Mouse (Mus musculus) midbrain, embryonic 15.5 days (tissue): ENCODE data around the gene 4931417E11Rik. TPM values are rescaled to one million over a fixed set of nuclear protein-coding genes. Genes with fewer than 3 reads are reported as not detected.
A peak's percentile ranks its signal among the peaks of the same experiment; 100 is the strongest.

ENCODE experiments used
- ATAC-seq: fragments of 200-750 bp; cut with Nextera tagmentation; replicated peaks from 2 replicates; pipeline ENCODE4 v1.8.0; 2017; ENCODE audit warnings: moderate TSS enrichment
- H3K27ac ChIP-seq: fragments of 300-500 bp; sonication (generic); 2 replicates; pipeline ENCODE4 v1.5.1; 2015; ENCODE audit warnings: mild to moderate bottlenecking, inconsistent platforms
- H3K27me3 ChIP-seq: fragments of 300-500 bp; sonication (generic); replicated peaks from 2 replicates; pipeline ENCODE4 v1.6.1; 2015; ENCODE audit warnings: inconsistent platforms
- H3K36me3 ChIP-seq: fragments of 300-500 bp; sonication (generic); replicated peaks from 2 replicates; pipeline ENCODE4 v1.6.1; 2015; ENCODE audit warnings: inconsistent platforms
- H3K4me1 ChIP-seq: fragments of 300-500 bp; sonication (generic); 2 replicates; pipeline ENCODE4 v1.6.1; 2015; ENCODE audit warnings: inconsistent platforms
- H3K4me2 ChIP-seq: fragments of 300-500 bp; sonication (generic); 2 replicates; pipeline ENCODE4 v1.6.1; 2015; ENCODE audit warnings: inconsistent platforms, mild to moderate bottlenecking, moderate library complexity
- H3K4me3 ChIP-seq: fragments of 300-500 bp; sonication (generic); 2 replicates; pipeline ENCODE4 v1.5.1; 2015; ENCODE audit warnings: mild to moderate bottlenecking, inconsistent platforms
- H3K9ac ChIP-seq: fragments of 300-500 bp; sonication (generic); 2 replicates; pipeline ENCODE4 v1.6.1; 2015; ENCODE audit warnings: mild to moderate bottlenecking, inconsistent platforms
- H3K9me3 ChIP-seq: fragments of 300-500 bp; sonication (generic); 2 replicates; pipeline ENCODE4 v1.6.1; 2016; ENCODE audit warnings: inconsistent platforms
- WGBS: fragments of 180-500 bp; shearing (Covaris S2); methylation state at CpG from one replicate; pipeline ENCODE4 v1.1.7; 2015; ENCODE audit warnings: mixed read lengths; 5-methylcytosine and 5-hydroxymethylcytosine counted together
- polyA plus RNA-seq: library from polyadenylated mRNA; unstranded; fragments of >200 nt; fragmentation: Nextera tagmentation; extraction: Ambion mirVana; gene quantifications from 2 replicates; pipeline ENCODE4 v1.2.1, GENCODE M21; 2015

Gene 4931417E11Rik
- polyA plus RNA-seq: not detected in 2 replicates

GRCm38 (mm10) chr6:73469567-73469966, at the start of gene 4931417E11Rik:
TSS of gene 4931417E11Rik (minus strand) at chr6:73469667.
- ATAC-seq: no peak
- Histone ChIP-seq H3K27ac (no peak within 1 kb of the TSS), H3K4me3 (no peak within 1 kb of the TSS), H3K4me2 (no peak within 1 kb of the TSS), H3K36me3 (no peaks in the 10 kb centered on the region), H3K9me3 (no peaks in the 10 kb centered on the region), H3K4me1 (no peaks in the 10 kb centered on the region), H3K9ac (no peak within 1 kb of the TSS), H3K27me3 (no peaks in the 10 kb centered on the region)
- 70% methylated on average over 8 of the region's 8 CpGs for WGBS

- Histone ChIP-seq H3K27ac (no peak overlapping the region), H3K4me2 (peak overlapping the region; percentile 12; the same call in 1 of the 2 replicates), H3K36me3 (no peaks in the 10 kb centered on the region), H3K9ac (no peak overlapping the region), H3K4me3 (no peak overlapping the region), H3K9me3 (no peaks in the 10 kb centered on the region), H3K27me3 (no peaks in the 10 kb centered on the region), H3K4me1 (no peaks in the 10 kb centered on the region)
- WGBS: 22% methylated on average over 14 of the region's 14 CpGs
- ATAC-seq: peak; percentile 86
These were observed 48.4 kb upstream of the 4931417E11Rik start for GRCm38 (mm10) chr6:73517818-73518396.

GRCm38 (mm10) chr6:73512907-73513306, 43.4 kb upstream of the 4931417E11Rik start:
- 31% methylated on average over 1 of the region's 1 CpGs for WGBS
- Histone ChIP-seq H3K9me3 (no peaks in the 10 kb centered on the region), H3K4me2 (no peak overlapping the region), H3K27ac (no peak overlapping the region), H3K27me3 (no peaks in the 10 kb centered on the region), H3K9ac (no peak overlapping the region), H3K36me3 (no peaks in the 10 kb centered on the region), H3K4me1 (no peaks in the 10 kb centered on the region), H3K4me3 (no peak overlapping the region)
- no peak for ATAC-seq

GRCm38 (mm10) chr6:73499631-73500030, 30.2 kb upstream of the 4931417E11Rik start:
- Histone ChIP-seq H3K9ac (no peak overlapping the region), H3K4me3 (no peak overlapping the region), H3K36me3 (no peaks in the 10 kb centered on the region), H3K4me2 (no peak overlapping the region), H3K9me3 (no peaks in the 10 kb centered on the region), H3K27ac (no peak overlapping the region), H3K4me1 (0 out of 2 replicates have a peak, but pooled peaks cover 3% of the 10 kb centered on the region), H3K27me3 (no peaks in the 10 kb centered on the region)
- 89% methylated on average over 7 of the region's 7 CpGs for WGBS
- no peak for ATAC-seq

DNA sequence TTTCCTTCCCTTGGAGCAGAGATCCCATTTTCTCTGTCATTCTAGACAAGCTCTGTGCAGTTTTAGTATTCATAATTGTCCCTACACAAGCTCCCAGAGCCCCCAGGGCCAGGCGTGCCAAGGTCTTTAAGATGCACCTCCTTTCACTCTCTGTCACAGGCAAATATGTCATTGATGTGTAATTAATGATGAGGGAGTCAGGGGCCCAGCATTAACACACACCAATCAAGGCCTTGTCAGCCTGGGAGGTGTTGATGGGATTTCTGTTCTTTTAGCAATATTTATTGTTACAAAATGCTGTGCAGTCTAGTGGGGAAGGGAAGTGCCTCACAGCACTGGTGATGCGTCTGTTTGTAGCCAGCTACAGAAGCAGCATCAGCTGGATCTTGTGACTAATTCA, 27.9 kb upstream of the 4931417E11Rik start:
- no peaks in the 10 kb centered on the region for H3K27me3 ChIP-seq
- WGBS: 46% methylated on average over 2 of the region's 2 CpGs
- no peak overlapping the region for H3K4me3 ChIP-seq
- H3K27ac ChIP-seq: no peak overlapping the region
- no peaks in the 10 kb centered on the region for H3K9me3 ChIP-seq
- no peak overlapping the region for H3K4me2 ChIP-seq
- peak; percentile 27; the same call in 1 of the 2 replicates for ATAC-seq
- no peaks in the 10 kb centered on the region for H3K36me3 ChIP-seq
- H3K4me1 ChIP-seq: 0 out of 2 replicates have a peak, but pooled peaks cover 3% of the 10 kb centered on the region
- no peak overlapping the region for H3K9ac ChIP-seq

- WGBS: 95% methylated on average over 1 of the region's 1 CpGs
- Histone ChIP-seq H3K4me2 (no peak overlapping the region), H3K4me3 (no peak overlapping the region), H3K36me3 (no peaks in the 10 kb centered on the region), H3K9ac (no peak overlapping the region), H3K27ac (no peak overlapping the region), H3K4me1 (no peaks in the 10 kb centered on the region), H3K27me3 (no peaks in the 10 kb centered on the region), H3K9me3 (no peaks in the 10 kb centered on the region)
- no peak for ATAC-seq
These were observed 21.1 kb upstream of the 4931417E11Rik start for GRCm38 (mm10) chr6:73490524-73490923.

GRCm38 (mm10) chr6:73485616-73486015, 16.1 kb upstream of the 4931417E11Rik start:
- no peak overlapping the region for H3K4me3 ChIP-seq
- 77% methylated on average over 3 of the region's 3 CpGs for WGBS

DNA sequence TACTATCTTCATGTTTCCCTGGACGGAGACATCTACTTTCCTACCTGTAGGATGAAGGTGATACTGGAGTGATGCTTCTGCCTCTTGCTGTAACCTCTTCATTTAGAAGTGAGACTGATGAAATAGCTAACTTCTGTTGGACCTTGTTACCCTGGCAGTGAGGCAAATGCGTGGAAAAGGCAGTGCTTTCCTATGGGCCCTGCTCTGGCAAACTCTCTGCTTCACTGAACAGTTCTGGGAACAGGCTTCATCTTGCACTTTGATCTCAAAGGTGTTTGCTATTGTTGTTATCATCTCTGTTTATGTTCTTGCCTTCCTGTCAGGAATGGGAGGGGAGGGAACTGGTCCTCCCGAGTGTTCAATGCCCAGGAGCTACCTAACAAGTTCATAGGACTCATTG, 3.4 kb downstream of the 4931417E11Rik start:
- no peak for ATAC-seq
- H3K27ac ChIP-seq: no peak overlapping the region
- H3K27me3 ChIP-seq: no peaks in the 10 kb centered on the region
- H3K4me3 ChIP-seq: no peak overlapping the region
- H3K4me1 ChIP-seq: no peaks in the 10 kb centered on the region
- 83% methylated on average over 3 of the region's 3 CpGs for WGBS
- H3K36me3 ChIP-seq: no peaks in the 10 kb centered on the region
- no peak overlapping the region for H3K9ac ChIP-seq
- no peak overlapping the region for H3K4me2 ChIP-seq
- H3K9me3 ChIP-seq: no peaks in the 10 kb centered on the region

More at GRCm38 (mm10) chr6:73485616-73486015, 16.1 kb upstream of the 4931417E11Rik start:
- no peaks in the 10 kb centered on the region for H3K4me1 ChIP-seq
- no peak for ATAC-seq
- no peaks in the 10 kb centered on the region for H3K9me3 ChIP-seq
- H3K27me3 ChIP-seq: no peaks in the 10 kb centered on the region
- no peak overlapping the region for H3K4me2 ChIP-seq
- H3K36me3 ChIP-seq: no peaks in the 10 kb centered on the region
- H3K9ac ChIP-seq: no peak overlapping the region
- H3K27ac ChIP-seq: no peak overlapping the region

GRCm38 (mm10) chr6:73462543-73462942, 6.9 kb downstream of the 4931417E11Rik start:
- no peak for ATAC-seq
- no peaks in the 10 kb centered on the region for H3K27me3 ChIP-seq
- H3K27ac ChIP-seq: no peak overlapping the region
- no peak overlapping the region for H3K9ac ChIP-seq
- no peaks in the 10 kb centered on the region for H3K4me1 ChIP-seq
- no peaks in the 10 kb centered on the region for H3K36me3 ChIP-seq
- no peak overlapping the region for H3K4me2 ChIP-seq
- no peak overlapping the region for H3K4me3 ChIP-seq
- 89% methylated on average over 5 of the region's 5 CpGs for WGBS
- no peaks in the 10 kb centered on the region for H3K9me3 ChIP-seq

DNA sequence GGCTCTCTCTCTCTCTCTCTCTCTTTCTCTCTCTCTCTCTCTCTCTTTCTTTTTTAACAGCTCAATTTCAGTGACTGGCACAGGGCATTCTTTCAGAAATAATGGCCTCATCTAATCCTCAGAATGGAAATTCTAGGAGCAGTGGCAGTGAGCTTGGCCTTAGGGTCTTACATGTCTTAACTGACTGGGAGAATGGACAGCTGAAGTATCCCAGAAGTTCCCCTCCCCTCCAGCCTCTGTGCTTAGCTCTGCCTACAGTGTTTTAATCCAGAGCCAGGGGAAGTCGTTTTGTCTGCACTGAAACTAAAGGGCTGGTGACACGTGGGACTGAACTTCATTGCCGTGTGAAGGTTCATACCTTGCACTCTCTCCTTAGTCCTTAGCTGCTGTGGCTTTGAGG, 35.6 kb downstream of the 4931417E11Rik start:
- 0 out of 2 replicates have a peak, but pooled peaks cover 2% of the 10 kb centered on the region for H3K4me1 ChIP-seq
- H3K9ac ChIP-seq: no peak overlapping the region
- no peak overlapping the region for H3K4me2 ChIP-seq
- no peaks in the 10 kb centered on the region for H3K36me3 ChIP-seq
- no peak for ATAC-seq
- H3K27ac ChIP-seq: no peak overlapping the region
- WGBS: 4% methylated on average over 3 of the region's 3 CpGs
- H3K9me3 ChIP-seq: no peaks in the 10 kb centered on the region
- no peak overlapping the region for H3K4me3 ChIP-seq
- peaks cover 12% of the 10 kb centered on the region for H3K27me3 ChIP-seq

- H3K4me3 ChIP-seq: no peak overlapping the region
- ATAC-seq: peak; percentile 50; the same call in 1 of the 2 replicates
These were observed 40.7 kb downstream of the 4931417E11Rik start for GRCm38 (mm10) chr6:73428618-73429336.

DNA sequence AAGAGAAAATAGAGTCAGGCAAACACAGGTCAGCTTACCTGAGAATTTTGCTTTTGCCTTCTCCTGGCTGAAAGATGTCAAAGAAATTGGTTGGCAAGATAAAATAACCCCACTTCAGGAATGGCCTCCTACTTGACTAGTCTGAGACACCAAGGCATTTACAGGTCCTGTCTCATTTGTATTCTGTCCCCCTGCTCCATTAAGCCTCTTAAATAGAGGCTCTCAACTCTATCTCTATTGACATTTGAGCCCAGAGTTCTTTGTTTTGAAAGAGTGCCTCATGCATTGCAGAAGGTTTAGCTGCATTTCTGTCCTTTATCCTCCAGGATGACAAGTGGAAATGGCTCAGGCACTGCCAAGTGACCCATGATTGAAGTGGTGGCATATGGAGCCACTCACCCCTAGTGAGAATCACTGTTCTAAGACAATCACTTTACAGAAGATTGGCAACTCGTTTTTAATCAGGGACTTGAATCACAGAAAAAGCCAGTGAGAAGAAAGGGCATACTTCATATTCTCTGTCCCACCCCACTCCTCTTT, 42.1 kb downstream of the 4931417E11Rik start:
- H3K4me3 ChIP-seq: no peak overlapping the region
- H3K27me3 ChIP-seq: peaks cover 8% of the 10 kb centered on the region
- no peak overlapping the region for H3K27ac ChIP-seq
- H3K36me3 ChIP-seq: no peaks in the 10 kb centered on the region
- H3K4me2 ChIP-seq: no peak overlapping the region
- ATAC-seq: peak; percentile 50; the same call in 1 of the 2 replicates
- no peak overlapping the region for H3K9ac ChIP-seq
- H3K4me1 ChIP-seq: peaks cover 10% of the 10 kb centered on the region; the same call in 1 of the 2 replicates
- WGBS: 6% methylated on average over 1 of the region's 1 CpGs
- no peaks in the 10 kb centered on the region for H3K9me3 ChIP-seq

More at GRCm38 (mm10) chr6:73428618-73429336, 40.7 kb downstream of the 4931417E11Rik start:
- no peaks in the 10 kb centered on the region for H3K9me3 ChIP-seq
- peaks cover 10% of the 10 kb centered on the region; the same call in 1 of the 2 replicates for H3K4me1 ChIP-seq
- H3K4me2 ChIP-seq: peak overlapping the region; percentile 31
- H3K36me3 ChIP-seq: no peaks in the 10 kb centered on the region
- H3K9ac ChIP-seq: no peak overlapping the region
- peaks cover 8% of the 10 kb centered on the region for H3K27me3 ChIP-seq
- H3K27ac ChIP-seq: no peak overlapping the region
- 25% methylated on average over 14 of the region's 14 CpGs for WGBS
